Mouse (Mus musculus) gastrocnemius, postnatal 4 days (tissue): Measurements from ENCODE around the gene Rph3al. TPM values are rescaled to one million over a fixed set of nuclear protein-coding genes. Genes with fewer than 3 reads are reported as not detected.

Source experiments
- DNase-seq, 2 experiments: peaks; one replicate each; pipeline ENCODE4 v3.0.0; 2021 to 2022; ENCODE audit warnings: low spot score in 2 of 2, mixed read lengths in 2 of 2
- total RNA-seq, 2 experiments: library from RNA; stranded (reverse); gene quantifications; 2 replicates each; pipeline ENCODE4 v1.2.3; 2021

Gene Rph3al
- total RNA-seq, 2 experiments from 2014 or later = 5.4 to 7.6 TPM

- DNase-seq = no peak
These were observed 105.1 kb downstream of the Rph3al start for GRCm38 (mm10) chr11:75833081-75833480.

DNA sequence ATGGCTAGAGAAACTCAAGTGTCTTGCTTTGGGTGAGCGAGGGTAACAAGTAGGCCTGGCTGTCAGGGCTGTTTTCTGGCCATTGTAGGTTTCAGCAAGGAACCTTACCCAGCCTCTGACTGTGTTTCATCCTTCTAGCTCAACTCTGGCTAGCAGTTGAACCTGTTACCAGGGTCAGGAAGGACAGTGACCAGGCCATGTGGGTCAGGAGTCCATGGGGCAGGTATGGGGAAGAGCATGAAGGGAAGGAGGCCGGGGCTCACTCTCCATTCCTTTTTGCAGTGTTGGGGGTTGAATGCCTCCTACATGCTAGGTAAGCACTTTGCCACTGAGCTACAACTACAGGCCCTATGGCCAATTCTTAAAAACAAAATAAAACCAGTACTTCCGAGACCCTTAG lies 107.8 kb downstream of the Rph3al start:
- no peak for DNase-seq

GRCm38 (mm10) chr11:75827414-75827813 lies 110.8 kb downstream of the Rph3al start:
- no peak for DNase-seq

DNA sequence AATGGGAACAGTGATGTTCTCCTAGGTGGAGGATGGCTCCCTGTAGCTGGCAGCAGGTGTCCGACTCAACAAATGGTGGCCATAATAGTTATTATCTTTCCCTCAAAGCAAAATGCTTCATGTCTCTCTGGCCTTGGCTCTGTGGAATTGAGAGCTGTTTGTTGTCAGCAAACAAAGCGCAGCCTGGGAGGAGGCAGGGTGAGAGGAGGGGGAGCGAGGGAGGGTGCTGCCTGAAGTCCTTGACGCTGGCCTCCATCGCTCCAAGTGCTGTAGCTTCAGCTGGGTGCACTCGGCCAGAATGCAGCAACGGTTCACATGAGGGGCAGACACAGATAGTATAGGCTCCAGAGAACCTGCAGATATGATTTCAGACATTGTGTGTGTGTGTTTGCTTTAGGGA lies 114.7 kb downstream of the Rph3al start:
- DNase-seq = no peak

GRCm38 (mm10) chr11:75813085-75813484 lies 125.1 kb downstream of the Rph3al start:
- DNase-seq = peak in 1 of 2 experiments; percentile 25

DNA sequence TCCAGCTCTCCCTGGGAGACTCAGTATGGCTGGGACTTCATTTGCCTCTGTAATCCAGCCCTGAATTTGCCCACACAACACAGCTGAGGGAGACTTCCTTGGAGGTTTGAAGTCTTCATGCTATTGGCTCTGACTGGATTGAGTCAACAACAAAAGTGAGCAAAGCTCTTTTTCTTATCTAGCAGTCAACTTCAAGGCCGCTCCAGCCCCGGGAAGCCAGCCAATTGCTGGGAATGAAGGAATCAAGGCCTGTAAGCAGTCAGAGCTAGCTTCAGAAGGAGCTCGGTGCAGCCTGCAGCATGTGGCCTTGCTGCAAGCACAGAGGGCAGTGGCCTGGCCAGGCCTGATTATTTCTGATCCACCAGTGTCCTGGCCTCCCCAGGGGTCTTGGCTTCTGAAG lies 126.3 kb downstream of the Rph3al start:
- peak; percentile 68 to 85 for DNase-seq

- DNase-seq = no peak
These were observed 127.7 kb downstream of the Rph3al start for GRCm38 (mm10) chr11:75810526-75810925.

- DNase-seq = no peak
These were observed 130.7 kb downstream of the Rph3al start for GRCm38 (mm10) chr11:75807486-75807885.

DNA sequence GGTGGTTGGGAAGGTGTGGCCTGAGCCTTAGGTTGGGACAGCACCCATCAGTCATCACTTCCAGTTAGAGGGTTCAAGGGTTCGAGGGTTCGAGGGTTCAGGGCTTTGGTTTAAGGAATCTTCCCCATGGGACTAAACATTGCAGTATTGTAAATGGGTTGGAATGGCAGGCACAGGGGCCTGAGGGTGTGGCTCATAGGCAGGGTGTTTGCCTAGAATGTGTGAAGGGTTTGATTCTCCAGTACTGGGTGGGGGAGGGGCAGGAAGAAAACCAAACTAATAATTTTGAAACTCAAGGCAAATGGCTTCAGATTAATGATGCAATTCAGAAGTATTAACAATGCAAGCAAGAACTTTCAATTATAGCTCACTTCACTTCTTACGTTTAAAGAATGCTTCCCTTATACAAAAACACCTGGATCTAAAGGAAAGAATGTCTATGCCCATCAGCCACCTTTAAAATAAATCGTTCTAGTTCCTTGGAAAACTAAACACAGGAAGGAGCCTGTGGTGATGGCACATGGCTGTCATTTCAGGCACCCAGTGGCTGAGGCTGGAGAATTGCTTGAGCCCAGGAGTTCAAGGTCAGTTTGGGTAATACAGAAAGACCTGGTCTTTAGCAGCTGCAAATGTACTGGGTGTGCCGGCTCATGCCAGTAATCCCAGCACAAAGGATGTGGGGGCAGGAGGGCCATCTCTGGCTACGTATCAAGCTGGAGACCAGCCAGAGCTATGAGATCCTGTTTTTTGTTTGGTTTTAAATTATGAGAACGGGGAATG lies 136.3 kb downstream of the Rph3al start:
- no peak for DNase-seq

GRCm38 (mm10) chr11:75801369-75801768 lies 136.9 kb downstream of the Rph3al start:
- DNase-seq = no peak

DNA sequence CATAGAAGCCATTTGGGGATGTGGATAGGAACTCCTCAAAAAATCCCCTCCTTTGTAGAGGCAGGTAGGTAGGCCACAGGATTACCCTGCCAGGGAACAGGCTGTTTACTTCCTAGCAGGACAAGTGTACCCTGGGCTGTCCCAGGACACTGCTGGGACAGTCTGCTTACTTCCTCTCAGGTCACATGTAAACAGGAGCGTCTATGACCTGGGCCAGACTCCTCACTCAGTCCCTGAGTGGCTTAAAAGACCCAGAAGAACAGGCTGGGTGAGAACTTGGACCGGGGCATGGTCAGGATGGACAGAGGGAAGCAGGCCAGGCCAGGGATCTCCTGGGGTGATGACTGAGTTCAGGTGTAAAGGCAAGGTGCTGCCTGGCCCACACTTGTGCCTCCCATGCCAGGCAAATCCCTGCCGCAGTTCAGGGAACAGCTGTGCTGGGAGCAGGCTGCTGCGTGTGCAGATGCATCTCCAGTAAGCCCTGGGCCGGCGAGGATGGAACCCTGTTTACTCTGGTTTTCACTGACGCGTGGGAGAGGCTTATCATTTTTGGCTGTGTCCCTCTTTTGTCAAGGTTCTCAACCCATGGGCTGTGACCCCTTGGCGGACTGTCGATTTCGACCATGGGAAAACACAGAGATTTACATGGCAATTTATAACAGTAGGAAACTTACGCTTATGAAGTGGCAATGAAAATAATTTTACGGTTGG lies 141.5 kb downstream of the Rph3al start:
- no peak for DNase-seq

GRCm38 (mm10) chr11:75796029-75796445 lies 142.2 kb downstream of the Rph3al start, which contains the start of gene Doc2b:
Doc2b (minus strand) TSS chr11:75796049.
- peak in 1 of 2 experiments; percentile 24 for DNase-seq

DNA sequence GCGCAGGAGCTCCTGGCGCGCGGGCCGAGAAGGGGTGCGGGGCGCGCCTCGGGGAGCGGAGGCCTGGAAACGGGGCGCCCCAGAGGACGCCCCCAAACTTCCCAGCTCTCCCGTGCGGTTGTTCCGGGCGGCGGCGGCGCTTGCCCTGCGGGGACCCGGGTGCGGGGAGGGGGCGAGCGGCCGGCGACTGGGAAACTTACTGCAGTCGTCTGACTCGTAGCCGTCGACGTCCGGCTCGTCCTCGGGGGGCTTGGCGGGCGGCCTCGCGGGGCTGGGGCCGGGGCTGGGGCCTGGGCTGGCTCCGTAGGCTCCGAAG lies 142.9 kb downstream of the Rph3al start:
- DNase-seq = no peak

- no peak for DNase-seq
These were observed 143.5 kb downstream of the Rph3al start for GRCm38 (mm10) chr11:75794602-75795320.

DNA sequence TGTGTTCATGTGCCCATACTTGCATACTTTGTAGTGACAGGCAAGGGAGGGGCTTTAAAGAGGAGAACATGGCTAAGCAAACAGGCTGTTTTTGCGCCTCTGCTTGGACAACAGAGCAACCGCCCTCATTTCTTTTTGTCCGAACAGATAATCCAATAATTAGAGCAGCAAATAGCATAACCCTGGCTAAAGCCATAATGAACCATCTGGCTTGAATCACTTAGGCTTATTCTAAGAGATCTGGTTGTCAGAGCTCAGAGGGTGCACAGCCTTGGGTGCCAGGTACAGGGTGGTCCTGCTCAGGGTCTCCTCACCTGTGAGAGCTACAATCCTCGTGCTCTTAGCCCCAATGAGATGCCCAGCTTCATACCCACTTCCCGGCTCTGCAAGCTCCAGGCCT lies 144.9 kb downstream of the Rph3al start:
- DNase-seq = no peak

DNA sequence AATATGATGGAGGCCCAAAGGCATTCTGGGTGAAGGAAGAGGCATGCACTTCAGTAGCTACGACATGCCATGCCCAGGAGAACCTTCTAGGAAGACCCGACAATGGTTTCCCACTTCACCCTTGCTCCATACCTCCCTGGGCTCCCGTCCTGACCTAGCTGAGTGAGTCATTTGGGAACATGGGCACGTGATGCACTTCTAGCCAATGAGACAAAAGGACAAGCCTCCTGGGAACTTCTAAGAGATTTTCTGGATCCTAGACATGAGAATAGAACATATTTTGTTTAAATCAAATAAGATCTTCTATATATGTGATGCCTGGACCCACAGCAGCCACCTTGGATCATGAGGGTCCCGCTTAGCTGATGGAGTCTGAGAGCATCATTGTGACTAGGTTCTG lies 145.7 kb downstream of the Rph3al start:
- no peak for DNase-seq

DNA sequence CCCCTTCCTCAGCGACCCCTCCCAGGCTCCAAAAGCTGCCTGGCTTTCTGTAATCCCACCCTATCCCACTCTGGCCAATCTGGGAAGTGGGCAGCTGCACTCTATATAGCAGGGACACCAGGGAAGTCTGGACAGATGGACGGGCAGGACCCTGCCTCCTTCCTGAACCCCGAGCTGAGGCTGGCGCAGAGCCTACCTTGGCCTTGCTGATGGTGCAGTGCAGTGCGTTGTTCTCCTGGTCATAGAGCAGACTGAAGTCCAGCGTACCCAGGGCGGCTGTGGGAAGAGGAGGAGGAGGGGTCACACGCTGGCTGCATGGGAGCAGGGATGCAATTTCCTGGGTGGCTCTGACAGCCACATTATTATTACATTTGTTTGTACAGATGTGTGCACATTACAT lies 152.3 kb downstream of the Rph3al start:
- DNase-seq = no peak

GRCm38 (mm10) chr11:75783799-75784198 lies 154.4 kb downstream of the Rph3al start:
- DNase-seq = no peak

DNA sequence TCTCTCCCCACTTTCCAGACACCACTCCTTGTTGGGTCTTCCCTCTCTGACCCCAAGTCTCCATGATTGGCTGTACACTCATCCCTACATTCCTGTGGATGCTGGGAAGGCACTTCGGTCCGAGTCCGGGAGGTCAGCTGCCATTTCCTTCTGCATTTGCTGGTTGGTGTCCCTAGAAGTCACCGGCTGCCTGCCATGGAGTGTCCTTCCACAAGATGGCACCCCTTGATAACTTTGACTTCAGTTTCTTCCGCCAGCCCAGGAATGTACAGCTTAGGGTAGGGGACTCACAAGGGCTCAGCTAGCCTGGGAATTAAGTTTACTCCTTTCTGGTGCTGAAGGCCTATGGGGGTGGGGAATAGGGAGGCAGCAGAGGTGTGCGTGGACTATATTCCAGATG lies 156.3 kb downstream of the Rph3al start:
- DNase-seq = peak in 1 of 2 experiments; percentile 63
